Mouse (Mus musculus) R1 (cell line): ENCODE results near the gene Ywhag.

Experiments
- DNase-seq: peaks from one replicate; pipeline ENCODE4 v3.0.0-alpha.2; 2018; ENCODE audit warnings: low read depth, low spot score

Gene Ywhag

GRCm38 (mm10) chr5:135952830-135953229 lies 18.4 kb upstream of the Ywhag start:
- no peak for DNase-seq

DNA sequence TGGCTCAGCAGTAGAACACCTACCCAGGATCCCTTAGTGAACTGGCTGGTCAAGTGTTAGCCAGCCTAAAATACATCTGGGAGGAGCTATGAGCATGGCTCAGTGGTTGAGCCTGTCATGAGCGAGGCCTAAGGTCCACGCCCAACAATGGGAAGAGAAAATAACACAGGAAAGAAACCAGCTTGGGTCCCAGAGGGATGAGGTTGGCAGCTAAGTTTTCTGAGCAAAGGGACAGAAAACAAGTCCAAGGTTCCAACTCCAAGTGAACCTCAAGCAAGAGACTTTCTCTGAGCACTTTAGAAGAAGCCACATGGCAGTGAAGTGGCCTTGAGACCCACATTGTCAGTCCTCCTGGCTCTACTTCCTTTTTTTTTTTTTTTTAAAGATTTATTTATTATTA lies 17.2 kb upstream of the Ywhag start:
- no peak for DNase-seq

GRCm38 (mm10) chr5:135950710-135951412 lies 16.4 kb upstream of the Ywhag start:
- DNase-seq = peak; percentile 77

GRCm38 (mm10) chr5:135946621-135947020 lies 12.2 kb upstream of the Ywhag start:
- peak; percentile 95 for DNase-seq

DNA sequence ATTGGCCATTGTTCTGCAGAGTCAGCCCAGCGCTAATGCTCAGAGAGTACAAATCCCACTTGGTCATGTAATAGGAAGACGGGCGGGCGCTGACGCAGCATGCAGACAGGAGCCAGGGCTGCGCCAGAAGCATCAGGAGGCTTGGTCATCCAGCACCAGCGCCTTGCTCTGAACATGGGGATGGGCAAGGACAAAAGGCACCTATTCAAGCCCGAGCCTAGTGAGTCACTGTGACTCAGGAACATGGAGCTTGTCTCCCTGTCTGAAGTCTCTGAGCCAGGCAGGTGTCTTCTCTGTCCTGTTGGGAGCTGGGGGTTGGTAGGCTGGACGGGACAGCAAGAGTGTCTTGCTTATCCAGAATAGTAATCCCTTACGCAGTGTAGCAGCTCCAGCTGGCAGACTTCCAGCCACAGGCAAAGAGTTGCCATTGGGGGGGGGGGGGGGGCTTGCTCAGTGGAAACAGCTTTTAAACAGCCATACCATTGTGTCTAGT lies 11.5 kb upstream of the Ywhag start:
- DNase-seq = peak; percentile 70

- peak; percentile 53 for DNase-seq
These were observed 8.3 kb upstream of the Ywhag start for GRCm38 (mm10) chr5:135942710-135943109.

DNA sequence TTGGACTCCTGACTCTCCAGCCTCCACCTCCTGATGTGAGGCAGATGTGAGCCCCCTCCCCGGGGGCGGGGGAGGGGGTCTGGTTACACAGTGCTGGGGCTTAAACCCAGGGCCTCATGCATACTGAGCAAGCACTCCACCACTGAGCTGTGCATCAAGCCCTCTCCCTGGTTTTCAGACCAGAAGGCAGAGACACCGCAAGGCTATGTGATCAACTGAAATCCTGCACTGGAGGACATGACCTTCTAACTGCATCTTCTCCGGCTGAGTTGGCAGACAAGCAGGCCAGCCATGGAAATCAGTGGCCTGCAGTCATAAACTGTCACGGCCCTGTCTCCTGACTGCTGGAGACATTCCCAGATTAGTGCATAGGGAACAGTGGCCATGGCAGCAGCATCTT lies 6.2 kb upstream of the Ywhag start:
- DNase-seq = no peak

DNA sequence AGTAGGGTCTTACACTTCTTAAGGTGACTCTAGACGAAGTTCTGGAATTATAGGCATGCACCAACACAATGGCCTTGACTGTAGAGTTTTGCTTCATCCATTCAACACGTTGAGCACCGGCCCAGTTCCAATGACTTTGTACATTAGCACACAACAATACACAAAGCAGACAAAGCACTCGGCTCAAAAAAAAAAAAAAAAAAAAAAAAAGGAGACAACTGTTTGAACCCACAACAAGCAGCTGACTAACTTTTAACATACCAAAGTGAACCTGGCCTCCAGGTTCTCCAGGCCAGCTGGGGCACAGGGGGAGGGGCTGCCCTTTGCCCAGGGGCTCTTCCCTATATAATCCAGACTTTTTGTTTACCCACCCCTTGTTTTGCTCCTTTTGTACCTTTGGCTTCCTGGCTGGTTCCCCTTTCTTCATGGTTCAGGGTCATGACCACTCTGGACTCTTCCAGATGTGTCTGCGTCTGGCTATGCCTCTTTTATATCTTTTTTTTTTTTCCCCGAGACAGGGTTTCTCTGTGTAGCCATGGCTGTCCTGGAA lies 1.3 kb upstream of the Ywhag start:
- peak; percentile 89 for DNase-seq

DNA sequence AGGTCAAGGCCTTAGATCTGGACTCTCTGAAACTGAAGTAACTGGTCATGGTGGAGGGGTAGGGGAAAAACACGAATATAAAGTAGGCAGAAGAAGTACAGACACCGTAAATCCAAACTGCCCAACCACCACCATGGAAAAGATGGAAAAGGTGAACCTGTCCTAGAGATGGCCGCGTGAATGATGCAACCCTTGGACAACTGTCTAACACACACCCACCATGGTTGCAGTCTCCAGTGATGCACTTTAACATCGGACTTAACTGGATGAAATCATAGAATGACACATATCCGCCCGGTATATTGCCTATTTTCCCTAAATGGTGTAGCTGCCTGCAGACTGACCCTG lies 734 bp upstream of the Ywhag start:
- DNase-seq = no peak

- DNase-seq = peak; percentile 90
These were observed 445 bp downstream of the Ywhag start for GRCm38 (mm10) chr5:135933900-135934441.

DNA sequence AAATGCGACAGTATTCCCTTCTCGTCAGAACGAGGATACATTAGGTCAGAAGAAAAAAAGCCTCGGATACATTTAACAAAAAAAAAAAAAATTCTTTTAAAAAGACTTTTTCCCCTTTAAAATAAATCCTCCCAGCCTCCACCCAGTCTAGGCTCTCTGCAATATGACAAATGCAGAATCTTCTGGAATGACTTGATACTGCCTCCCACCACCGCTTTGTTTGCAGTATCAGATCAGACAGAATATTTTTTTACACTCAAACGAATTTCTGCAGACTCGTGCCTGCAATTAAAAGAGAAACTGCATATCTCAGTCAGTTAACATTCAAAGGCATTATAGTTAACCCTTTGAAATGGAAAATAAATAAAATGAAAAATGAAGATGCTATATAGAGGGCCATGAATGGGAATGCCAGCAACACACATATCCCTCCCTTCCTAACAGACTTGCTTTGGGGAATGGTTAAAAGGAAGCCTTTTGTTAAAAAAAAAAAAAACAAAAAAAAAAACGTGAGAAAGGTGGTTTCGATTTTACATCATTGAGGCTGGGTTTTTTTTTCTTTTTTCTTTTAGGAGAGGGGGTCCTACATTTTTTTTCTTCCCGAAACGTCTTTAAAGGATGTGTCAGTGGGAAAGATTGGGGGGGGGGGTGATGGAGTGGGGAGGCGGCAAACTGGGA lies 1.1 kb downstream of the Ywhag start:
- no peak for DNase-seq

- no peak for DNase-seq
These were observed 2.1 kb downstream of the Ywhag start for GRCm38 (mm10) chr5:135932359-135932758.

GRCm38 (mm10) chr5:135931526-135931925 lies 2.9 kb downstream of the Ywhag start:
- no peak for DNase-seq

- peak; percentile 65 for DNase-seq
These were observed 4.6 kb downstream of the Ywhag start for GRCm38 (mm10) chr5:135929685-135930424.

DNA sequence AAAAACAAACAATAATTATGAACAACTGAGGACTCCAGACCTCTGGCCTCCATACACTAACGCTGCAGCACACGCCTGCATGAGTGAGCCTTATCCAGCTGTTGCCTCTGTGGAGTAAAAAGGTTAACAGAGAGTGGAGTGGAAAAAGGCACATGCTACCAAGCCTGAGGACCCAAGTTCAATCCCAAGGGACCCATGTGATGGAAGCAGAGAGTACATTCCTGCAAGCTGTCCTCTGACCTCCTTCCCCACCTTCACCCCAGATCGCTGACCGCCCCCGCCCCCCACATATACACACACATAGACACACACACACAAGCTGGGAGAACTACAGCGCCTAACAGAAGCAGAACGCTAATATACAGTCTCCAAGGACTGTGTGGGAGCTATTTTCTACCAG lies 10.5 kb downstream of the Ywhag start:
- DNase-seq = no peak

GRCm38 (mm10) chr5:135919902-135920301 lies 14.5 kb downstream of the Ywhag start:
- no peak for DNase-seq

DNA sequence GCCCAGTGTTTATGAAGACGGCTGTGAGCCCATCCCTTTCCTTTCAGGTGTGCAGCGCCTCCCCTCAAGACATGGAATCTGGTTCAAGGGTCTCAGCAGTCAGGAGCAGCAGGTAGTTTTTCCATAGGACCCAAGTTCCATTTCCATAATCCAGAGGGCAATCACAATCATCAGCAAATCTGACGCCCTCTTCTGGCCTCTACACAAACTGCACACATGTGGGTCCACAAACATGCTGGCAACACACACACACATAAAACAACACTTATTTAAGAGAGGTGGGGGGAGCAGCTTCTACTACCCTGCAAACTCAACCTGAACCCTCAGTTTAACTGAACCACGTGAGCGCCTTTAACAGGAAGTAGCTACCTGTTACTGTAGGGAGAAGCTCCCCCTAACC lies 15.8 kb downstream of the Ywhag start:
- DNase-seq = peak; percentile 65

- peak; percentile 72 for DNase-seq
These were observed 16.4 kb downstream of the Ywhag start for GRCm38 (mm10) chr5:135918059-135918437.

GRCm38 (mm10) chr5:135917327-135918058 lies 16.9 kb downstream of the Ywhag start:
- DNase-seq = peak; percentile 76

GRCm38 (mm10) chr5:135916601-135917000 lies 17.8 kb downstream of the Ywhag start:
- DNase-seq = no peak

GRCm38 (mm10) chr5:135916051-135916565 lies 18.3 kb downstream of the Ywhag start:
- no peak for DNase-seq
